Mouse (Mus musculus): Measurements from ENCODE around the gene Doc2b.

DNA sequence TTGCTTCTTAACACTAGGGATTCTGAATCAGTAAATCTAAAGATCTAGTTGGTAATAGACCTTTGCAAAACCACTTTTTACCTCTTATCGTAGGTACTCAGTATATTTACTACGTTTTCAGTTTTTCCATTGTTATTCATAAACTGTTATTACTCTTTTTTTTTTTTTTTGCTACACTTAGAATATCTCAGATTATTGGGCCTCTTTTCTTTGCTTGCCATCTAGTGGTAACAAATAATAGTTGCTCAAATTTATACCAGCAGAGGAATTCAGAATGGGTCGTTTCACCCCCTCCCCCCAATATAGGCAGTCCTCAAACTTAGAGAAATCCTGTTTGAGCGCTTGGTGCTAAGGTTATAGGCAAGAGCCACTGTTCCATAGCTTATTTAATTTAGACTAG lies 44.8 kb downstream of the Doc2b start:
- TF ChIP-seq EP300 (IDR thresholded peaks at IDR 0.05; ENCODE audit: low read depth): no peak
- peak; percentile 40 for TF ChIP-seq CTCF (IDR thresholded peaks at IDR 0.05; ENCODE audit: low read depth)

Data from liver, postnatal 0 days (tissue).